Mouse (Mus musculus) liver, embryonic 14.5 days (tissue): ENCODE results near the gene Ctu2. TPM values are rescaled to one million over a fixed set of nuclear protein-coding genes. Genes with fewer than 3 reads are reported as not detected.

ENCODE experiments used
- ATAC-seq: fragments of 200-750 bp; cut with Nextera tagmentation; 2 replicates; pipeline ENCODE4 v1.8.0; 2017; ENCODE audit warnings: moderate number of reproducible peaks, mild to moderate bottlenecking, moderate library complexity; ENCODE audit not compliant: insufficient read depth
- DNase-seq, 3 experiments: peaks; one replicate each; pipeline ENCODE4 v3.0.0-alpha.2; 2012 to 2013; ENCODE audit warnings: low read depth in 3 of 3, low spot score in 3 of 3
- H3K27ac ChIP-seq: fragments of 300-500 bp; sonication (generic); 2 replicates; pipeline ENCODE4 v1.5.1; 2014; ENCODE audit warnings: moderate library complexity, mild to moderate bottlenecking, control low read depth, inconsistent platforms
- H3K27me3 ChIP-seq: fragments of 300-500 bp; sonication (generic); 2 replicates; pipeline ENCODE4 v1.6.1; 2014; ENCODE audit warnings: mild to moderate bottlenecking, low read length, moderate library complexity; ENCODE audit not compliant: control insufficient read depth, insufficient read depth
- H3K36me3 ChIP-seq: fragments of 300-500 bp; sonication (generic); replicated peaks from 2 replicates; pipeline ENCODE4 v1.6.1; 2014; ENCODE audit warnings: low read depth; ENCODE audit not compliant: control insufficient read depth, insufficient read depth
- H3K4me1 ChIP-seq, 2 experiments: fragments of 200-500 bp in 1 of 2; fragments of 300-500 bp in 1 of 2; sonication (generic) in 1 of 2; replicated peaks; 2 replicates each; pipeline ENCODE4 v1.6.1; 2012 to 2014; ENCODE audit warnings: antibody characterized with exemption in 1 of 2, inconsistent platforms in 1 of 2, low read length in 1 of 2; ENCODE audit not compliant: control insufficient read depth in 2 of 2, insufficient read depth in 2 of 2
- H3K4me2 ChIP-seq: fragments of 300-500 bp; sonication (generic); 2 replicates; pipeline ENCODE4 v1.6.1; 2014; ENCODE audit warnings: low read depth, mild to moderate bottlenecking, control low read depth, moderate library complexity
- H3K4me3 ChIP-seq, 2 experiments: fragments of 200-500 bp in 1 of 2; fragments of 300-500 bp in 1 of 2; sonication (generic) in 1 of 2; 2 replicates each; pipeline ENCODE4 v1.5.1; 2012 to 2014; ENCODE audit warnings: low read depth in 2 of 2, low read length in 2 of 2, mild to moderate bottlenecking in 2 of 2, control low read depth in 1 of 2, inconsistent platforms in 1 of 2, moderate library complexity in 1 of 2; ENCODE audit not compliant: insufficient read depth in 1 of 2
- H3K9ac ChIP-seq: fragments of 300-500 bp; sonication (generic); replicated peaks from 2 replicates; pipeline ENCODE4 v1.6.1; 2014; ENCODE audit warnings: mild to moderate bottlenecking, control low read depth, moderate library complexity
- H3K9me3 ChIP-seq: fragments of 300-500 bp; sonication (generic); 2 replicates; pipeline ENCODE4 v1.6.1; 2016; ENCODE audit warnings: low read length, mixed read lengths; ENCODE audit not compliant: control insufficient read depth
- CTCF ChIP-seq: IDR thresholded peaks from 2 replicates; pipeline ENCODE4 v1.5.1; 2016; ENCODE audit warnings: antibody characterized with exemption, low read depth, control low read depth
- EP300 ChIP-seq: IDR thresholded peaks from 2 replicates; pipeline ENCODE4 v1.6.1; 2016; ENCODE audit warnings: antibody characterized with exemption, low read depth
- WGBS: fragments of 180-500 bp; shearing (Covaris S2); extraction: QIAGEN DNeasy Blood & Tissue Kit; methylation state at CpG from one replicate; pipeline ENCODE4 v1.1.7; 2014; ENCODE audit not compliant: insufficient replicate concordance; 5-methylcytosine and 5-hydroxymethylcytosine counted together
- polyA plus RNA-seq, 2 experiments: library from polyadenylated mRNA; depleted of rRNA in 1 of 2; stranded (reverse) in 1 of 2; unstranded in 1 of 2; fragments of >200 nt; fragmentation: Nextera tagmentation in 1 of 2; extraction: Ambion mirVana in 1 of 2; gene quantifications; 2 replicates each; pipeline versions ENCODE4 v1.2.1 to v1.2.3; 2012 to 2014

The Ctu2 gene
- polyA plus RNA-seq, 2 experiments: 11.7 to 13.9 TPM

DNA sequence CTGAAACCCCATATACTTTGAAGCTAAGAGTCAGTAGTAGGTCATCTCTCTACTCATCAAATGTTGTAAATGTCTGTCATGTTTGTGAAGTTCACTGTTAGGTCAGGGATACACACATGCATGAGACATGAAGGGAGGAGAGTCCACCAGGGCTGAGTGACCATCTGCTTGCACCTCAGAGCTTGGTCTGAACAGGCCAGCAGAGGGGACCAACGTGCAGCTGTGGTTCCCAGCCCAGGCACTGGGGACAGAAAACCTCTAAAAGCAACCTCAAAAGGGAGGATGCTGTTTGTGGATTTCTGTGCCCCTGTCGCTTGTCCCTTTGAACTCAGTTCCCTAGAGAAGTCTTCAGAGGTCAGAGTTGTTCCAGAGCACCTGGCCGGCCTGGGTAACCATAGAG is 30.7 kb upstream of the Ctu2 start:
- H3K4me3 ChIP-seq: no peak overlapping the region
- WGBS: 53% methylated on average over 3 of the region's 3 CpGs
- DNase-seq (no peak), ATAC-seq (no peak)
- no peaks in the 10 kb centered on the region for H3K9me3 ChIP-seq
- no peak overlapping the region for H3K27ac ChIP-seq
- no peaks in the 10 kb centered on the region for H3K27me3 ChIP-seq
- no peaks in the 10 kb centered on the region for H3K36me3 ChIP-seq
- TF ChIP-seq EP300: no peak
- TF ChIP-seq CTCF: peak; percentile 51; the same call in 1 of the 2 replicates
- peak overlapping the region; percentile 86 for H3K4me2 ChIP-seq
- peaks cover 4 to 10% of the 10 kb centered on the region in 2 experiments; a peak in 3 of 4 replicates for H3K4me1 ChIP-seq
- H3K9ac ChIP-seq: no peak overlapping the region

DNA sequence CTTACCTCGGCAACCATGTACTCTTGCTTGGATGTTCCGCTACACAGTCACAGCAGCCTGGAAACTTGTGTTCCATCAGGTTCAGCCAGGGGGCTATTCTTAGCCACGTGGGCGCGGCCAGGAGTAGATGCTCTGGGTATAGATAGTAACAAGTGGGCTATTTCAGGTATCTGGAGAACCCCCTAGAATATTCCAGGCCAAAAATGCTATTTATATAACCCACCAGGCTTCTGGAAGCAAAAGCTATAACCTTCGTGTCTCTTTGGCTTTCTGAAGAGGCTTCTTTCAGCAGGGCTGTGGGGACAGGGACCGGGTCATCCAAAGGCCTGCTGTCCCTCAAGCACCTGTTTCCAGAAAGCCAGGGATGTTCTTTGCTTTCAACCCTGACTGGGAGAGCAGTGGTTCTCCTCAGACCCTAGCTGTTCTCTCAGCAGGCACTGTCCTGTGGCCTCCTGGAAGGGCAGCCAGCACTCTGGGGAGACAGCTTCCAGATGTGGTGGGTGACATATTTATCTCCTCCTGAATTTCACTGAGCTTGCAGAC is 24.7 kb upstream of the Ctu2 start:
- DNase-seq: no peak
- Histone ChIP-seq H3K27ac (no peak overlapping the region), H3K4me3 (no peak overlapping the region), H3K4me1 (no peaks in the 10 kb centered on the region; a peak in 1 of 4 replicates), H3K27me3 (no peaks in the 10 kb centered on the region), H3K4me2 (no peak overlapping the region), H3K9me3 (no peaks in the 10 kb centered on the region), H3K36me3 (no peaks in the 10 kb centered on the region), H3K9ac (no peak overlapping the region)
- 60% methylated on average over 7 of the region's 7 CpGs for WGBS
- ATAC-seq: no peak
- no peak for TF ChIP-seq CTCF
- no peak for TF ChIP-seq EP300

DNA sequence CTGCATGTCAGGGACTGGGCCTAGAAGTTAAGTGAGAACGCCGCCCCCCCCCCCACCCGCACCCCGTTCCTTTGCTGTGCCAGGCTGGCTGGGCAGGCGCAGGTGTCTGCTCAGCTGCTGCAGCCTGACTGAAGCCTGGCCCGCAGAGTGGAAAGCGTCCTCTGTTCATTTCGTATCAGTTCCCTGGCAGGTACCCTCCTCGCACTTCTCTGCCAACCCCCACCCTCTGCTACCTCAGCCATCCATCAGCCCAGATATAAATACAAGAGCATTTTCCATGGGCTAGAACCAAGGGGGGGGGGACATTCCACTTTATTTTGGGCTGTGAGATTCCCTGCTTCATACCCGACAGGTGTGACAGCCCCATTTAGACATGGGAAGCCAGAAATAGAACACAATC is 23.8 kb upstream of the Ctu2 start:
- Histone ChIP-seq H3K4me1 (no peaks in the 10 kb centered on the region; a peak in 1 of 4 replicates), H3K27ac (no peak overlapping the region), H3K9me3 (no peaks in the 10 kb centered on the region), H3K36me3 (no peaks in the 10 kb centered on the region), H3K4me2 (no peak overlapping the region), H3K4me3 (no peak overlapping the region), H3K9ac (no peak overlapping the region), H3K27me3 (no peaks in the 10 kb centered on the region)
- 74% methylated on average over 10 of the region's 10 CpGs for WGBS
- no peak for ATAC-seq
- no peak for TF ChIP-seq EP300
- TF ChIP-seq CTCF: no peak
- no peak for DNase-seq

DNA sequence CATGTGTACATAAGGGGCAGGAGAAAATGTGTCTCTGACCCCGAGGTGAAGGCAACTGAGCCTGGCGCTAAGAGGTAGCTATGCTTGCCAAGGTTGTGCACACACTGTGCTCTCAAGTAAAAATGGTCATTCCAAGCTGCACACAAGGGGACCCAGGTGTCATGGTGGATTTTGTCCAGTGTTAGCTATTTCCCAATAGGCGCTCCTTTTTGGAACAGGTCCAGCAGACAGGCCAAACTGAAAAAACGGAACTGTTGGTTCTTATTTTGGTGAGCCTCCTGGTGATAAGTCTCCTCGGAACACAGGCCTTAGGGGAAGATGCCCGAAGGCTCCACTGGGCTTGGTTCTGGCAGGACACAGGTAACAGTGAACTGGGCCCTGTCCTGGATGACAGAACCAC is 21.5 kb upstream of the Ctu2 start:
- 73% methylated on average over 6 of the region's 6 CpGs for WGBS
- H3K9ac ChIP-seq: no peak overlapping the region
- TF ChIP-seq CTCF (no peak), EP300 (no peak)
- H3K4me1 ChIP-seq: no peaks in the 10 kb centered on the region; a peak in 1 of 4 replicates
- H3K9me3 ChIP-seq: no peaks in the 10 kb centered on the region
- ATAC-seq: no peak
- no peak for DNase-seq
- peaks cover 4% of the 10 kb centered on the region for H3K27me3 ChIP-seq
- no peak overlapping the region for H3K4me3 ChIP-seq
- H3K27ac ChIP-seq: no peak overlapping the region
- no peak overlapping the region for H3K4me2 ChIP-seq
- H3K36me3 ChIP-seq: no peaks in the 10 kb centered on the region

DNA sequence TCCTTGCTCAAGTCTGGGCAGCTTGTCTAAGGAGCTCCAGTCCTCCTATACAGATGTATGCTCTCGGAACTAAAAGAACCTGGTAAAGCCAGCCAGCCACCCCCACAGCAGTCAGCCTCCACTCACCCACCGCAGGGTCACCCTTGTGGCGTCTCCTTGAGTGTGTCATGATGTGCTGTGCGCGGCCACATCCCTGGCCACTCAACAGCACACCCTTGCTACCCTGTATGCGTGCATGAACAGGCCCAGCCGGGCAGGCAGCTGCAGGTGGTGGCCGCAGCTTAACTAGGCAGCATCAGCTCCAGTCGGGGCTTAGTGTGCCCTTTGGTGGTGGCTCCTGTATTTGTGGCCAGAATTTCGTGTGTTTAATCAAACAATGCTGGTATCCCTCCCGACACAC is 18.8 kb upstream of the Ctu2 start:
- Histone ChIP-seq H3K4me2 (no peak overlapping the region), H3K4me3 (no peak overlapping the region), H3K27ac (no peak overlapping the region), H3K9ac (no peak overlapping the region), H3K4me1 (peaks cover 0 to 9% of the 10 kb centered on the region in 2 experiments; a peak in 2 of 4 replicates), H3K9me3 (no peaks in the 10 kb centered on the region), H3K27me3 (peaks cover 27% of the 10 kb centered on the region), H3K36me3 (no peaks in the 10 kb centered on the region)
- TF ChIP-seq EP300 (no peak), CTCF (no peak)
- DNase-seq: no peak
- no peak for ATAC-seq
- 73% methylated on average over 11 of the region's 11 CpGs for WGBS
